Mouse (Mus musculus): ENCODE data around the gene Bcas3. TPM values are rescaled to one million over a fixed set of nuclear protein-coding genes. Genes with fewer than 3 reads are reported as not detected.

The Bcas3 gene
- polyA plus RNA-seq, 1 experiment = 25.3 TPM

DNA sequence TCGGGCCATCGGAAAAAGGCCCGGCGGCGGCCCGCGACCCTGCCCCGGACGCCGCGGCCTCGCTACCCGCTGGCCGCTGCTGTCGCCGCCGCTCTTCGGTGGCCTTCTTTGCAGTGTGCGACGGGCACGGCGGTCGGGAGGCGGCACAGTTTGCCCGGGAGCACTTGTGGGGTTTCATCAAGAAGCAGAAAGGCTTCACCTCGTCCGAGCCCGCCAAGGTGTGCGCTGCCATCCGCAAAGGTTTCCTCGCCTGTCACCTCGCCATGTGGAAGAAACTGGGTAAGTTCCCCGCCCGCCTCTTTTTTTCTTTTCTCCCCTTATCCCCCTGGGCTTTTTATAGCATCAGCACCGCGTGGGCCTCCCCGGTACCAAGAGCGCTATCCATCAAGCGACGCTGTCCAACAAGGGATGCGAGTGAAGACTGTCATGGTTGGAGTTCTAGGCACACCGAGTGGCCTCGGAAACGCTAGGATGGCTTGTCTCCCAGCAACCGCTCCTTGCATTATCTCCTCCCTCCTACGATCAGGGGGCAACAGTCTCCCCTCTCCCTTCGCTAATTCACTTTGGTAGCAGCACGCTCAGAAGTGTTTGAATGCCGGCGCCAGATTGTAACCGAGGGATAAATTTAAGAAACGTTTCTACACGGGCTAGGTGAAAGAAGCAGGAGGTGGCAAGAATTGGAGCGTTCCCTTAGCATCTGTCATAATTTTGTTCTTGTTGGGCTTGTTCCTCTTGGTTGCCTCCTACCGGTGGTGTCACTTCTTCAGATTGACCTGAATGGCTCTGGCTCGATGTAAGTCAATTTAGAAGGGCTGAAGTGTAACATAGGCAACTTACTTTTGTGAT lies 41.1 kb upstream of the Bcas3 start:
- Histone ChIP-seq H3K4me3 (ENCODE audit: extremely low read depth, insufficient read depth, insufficient read length) (peak overlapping the region; percentile 87), H3K27ac (ENCODE audit: insufficient read depth, low read length) (peak overlapping the region; percentile 96), H3K27me3 (ENCODE audit: control insufficient read depth, insufficient read depth, low read length) (no peaks in the 10 kb centered on the region), H3K36me3 (ENCODE audit: control insufficient read depth, insufficient read depth, low read length) (no peaks in the 10 kb centered on the region), H3K4me1 (ENCODE audit: control insufficient read depth, insufficient read depth, insufficient read length) (peaks cover 2% of the 10 kb centered on the region; the same call in 1 of the 2 replicates)
- DNase-seq (ENCODE audit: low read depth in 1 of 2, low spot score in 2 of 2) = peak; percentile 47 to 49
- no peak for TF ChIP-seq POLR2A (IDR thresholded peaks at IDR 0.05; ENCODE audit: low read depth, low read length)
- 0 out of 2 replicates have a peak, but pooled peaks have one; percentile 1 for TF ChIP-seq CTCF (IDR thresholded peaks at IDR 0.05; ENCODE audit: extremely low read depth, insufficient read depth, insufficient read length, insufficient replicate concordance)
- 1% methylated on average over 56 of the region's 56 CpGs for WGBS

- DNase-seq (ENCODE audit: low read depth in 1 of 2, low spot score in 2 of 2) = no peak
- no peak overlapping the region for H3K4me3 ChIP-seq (ENCODE audit: extremely low read depth, insufficient read depth, insufficient read length)
- H3K27me3 ChIP-seq (ENCODE audit: control insufficient read depth, insufficient read depth, low read length) = no peaks in the 10 kb centered on the region
- TF ChIP-seq CTCF (IDR thresholded peaks at IDR 0.05; ENCODE audit: extremely low read depth, insufficient read depth, insufficient read length, insufficient replicate concordance) (no peak), POLR2A (IDR thresholded peaks at IDR 0.05; ENCODE audit: low read depth, low read length) (no peak)
- no peak overlapping the region for H3K27ac ChIP-seq (ENCODE audit: insufficient read depth, low read length)
- H3K4me1 ChIP-seq (ENCODE audit: control insufficient read depth, insufficient read depth, insufficient read length) = peaks cover 2% of the 10 kb centered on the region; the same call in 1 of the 2 replicates
- WGBS = 22% methylated on average over 2 of the region's 2 CpGs
- H3K36me3 ChIP-seq (ENCODE audit: control insufficient read depth, insufficient read depth, low read length) = no peaks in the 10 kb centered on the region
Observed at GRCm38 (mm10) chr11:85312818-85313217, 40.1 kb upstream of the Bcas3 start.

- Histone ChIP-seq H3K36me3 (ENCODE audit: control insufficient read depth, insufficient read depth, low read length) (no peaks in the 10 kb centered on the region), H3K27me3 (ENCODE audit: control insufficient read depth, insufficient read depth, low read length) (no peaks in the 10 kb centered on the region), H3K4me3 (ENCODE audit: extremely low read depth, insufficient read depth, insufficient read length) (no peak overlapping the region), H3K4me1 (ENCODE audit: control insufficient read depth, insufficient read depth, insufficient read length) (peaks cover 2% of the 10 kb centered on the region; the same call in 1 of the 2 replicates), H3K27ac (ENCODE audit: insufficient read depth, low read length) (no peak overlapping the region)
- WGBS = 96% methylated on average over 3 of the region's 3 CpGs
- no peak for TF ChIP-seq CTCF (IDR thresholded peaks at IDR 0.05; ENCODE audit: extremely low read depth, insufficient read depth, insufficient read length, insufficient replicate concordance)
- TF ChIP-seq POLR2A (IDR thresholded peaks at IDR 0.05; ENCODE audit: low read depth, low read length) = no peak
- no peak for DNase-seq (ENCODE audit: low read depth in 1 of 2, low spot score in 2 of 2)
Observed at GRCm38 (mm10) chr11:85313361-85313760, 39.6 kb upstream of the Bcas3 start.

- Histone ChIP-seq H3K4me3 (ENCODE audit: extremely low read depth, insufficient read depth, insufficient read length) (no peak overlapping the region), H3K4me1 (ENCODE audit: control insufficient read depth, insufficient read depth, insufficient read length) (peaks cover 2% of the 10 kb centered on the region), H3K27me3 (ENCODE audit: control insufficient read depth, insufficient read depth, low read length) (no peaks in the 10 kb centered on the region), H3K36me3 (ENCODE audit: control insufficient read depth, insufficient read depth, low read length) (peaks cover 3% of the 10 kb centered on the region), H3K27ac (ENCODE audit: insufficient read depth, low read length) (no peak overlapping the region)
- 49% methylated on average over 9 of the region's 9 CpGs for WGBS
- DNase-seq (ENCODE audit: low read depth in 1 of 2, low spot score in 2 of 2) = peak in 1 of 2 experiments; percentile 9
- no peak for TF ChIP-seq POLR2A (IDR thresholded peaks at IDR 0.05; ENCODE audit: low read depth, low read length)
- no peak for TF ChIP-seq CTCF (IDR thresholded peaks at IDR 0.05; ENCODE audit: extremely low read depth, insufficient read depth, insufficient read length, insufficient replicate concordance)
Observed at GRCm38 (mm10) chr11:85323567-85324330, 29.2 kb upstream of the Bcas3 start.

- TF ChIP-seq CTCF (IDR thresholded peaks at IDR 0.05; ENCODE audit: extremely low read depth, insufficient read depth, insufficient read length, insufficient replicate concordance) = no peak
- no peak for TF ChIP-seq POLR2A (IDR thresholded peaks at IDR 0.05; ENCODE audit: low read depth, low read length)
- WGBS = 95% methylated on average over 3 of the region's 3 CpGs
Observed at GRCm38 (mm10) chr11:85328717-85329116, 24.2 kb upstream of the Bcas3 start.

GRCm38 (mm10) chr11:85329167-85329894 lies 23.6 kb upstream of the Bcas3 start:
- no peak for DNase-seq (ENCODE audit: low read depth in 1 of 2, low spot score in 2 of 2)
- no peaks in the 10 kb centered on the region for H3K27me3 ChIP-seq (ENCODE audit: control insufficient read depth, insufficient read depth, low read length)
- TF ChIP-seq POLR2A (IDR thresholded peaks at IDR 0.05; ENCODE audit: low read depth, low read length) (no peak), CTCF (IDR thresholded peaks at IDR 0.05; ENCODE audit: extremely low read depth, insufficient read depth, insufficient read length, insufficient replicate concordance) (no peak)
- peaks cover 14% of the 10 kb centered on the region for H3K36me3 ChIP-seq (ENCODE audit: control insufficient read depth, insufficient read depth, low read length)
- no peaks in the 10 kb centered on the region for H3K4me1 ChIP-seq (ENCODE audit: control insufficient read depth, insufficient read depth, insufficient read length)
- 95% methylated on average over 7 of the region's 7 CpGs for WGBS
- H3K27ac ChIP-seq (ENCODE audit: insufficient read depth, low read length) = no peak overlapping the region
- no peak overlapping the region for H3K4me3 ChIP-seq (ENCODE audit: extremely low read depth, insufficient read depth, insufficient read length)

More at GRCm38 (mm10) chr11:85328717-85329116, 24.2 kb upstream of the Bcas3 start:
- no peak overlapping the region for H3K4me3 ChIP-seq (ENCODE audit: extremely low read depth, insufficient read depth, insufficient read length)
- no peak overlapping the region for H3K27ac ChIP-seq (ENCODE audit: insufficient read depth, low read length)
- no peaks in the 10 kb centered on the region for H3K27me3 ChIP-seq (ENCODE audit: control insufficient read depth, insufficient read depth, low read length)
- peaks cover 14% of the 10 kb centered on the region for H3K36me3 ChIP-seq (ENCODE audit: control insufficient read depth, insufficient read depth, low read length)
- no peak for DNase-seq (ENCODE audit: low read depth in 1 of 2, low spot score in 2 of 2)
- peaks cover 2% of the 10 kb centered on the region; the same call in 1 of the 2 replicates for H3K4me1 ChIP-seq (ENCODE audit: control insufficient read depth, insufficient read depth, insufficient read length)
